19 mouse cellular contexts compared by ENCODE assay signal in genomic region chr6:10425506-10425905, GRCm38 (mm10).
DNase-seq lines count a peak whose midpoint lies in the region; ATAC-seq and TF ChIP-seq lines count a peak whose summit lies in the region.
"Had no signal": no experiment of that assay in that cellular context is flagged by ENCODE, and none has a peak within 500 bp of the region (broad histone marks: within the 10 kb centered on the region; RNA-seq: fewer than 3 reads in every experiment).

No protein-coding gene starts in this region.

- no peak for ATAC-seq in kidney, embryonic 15.5 days (replicated peaks; ENCODE audit: low FRiP score)
- no peak for ATAC-seq in midbrain, embryonic 14.5 days (ENCODE audit: low FRiP score, low TSS enrichment)
- ATAC-seq in midbrain, postnatal 0 days (ENCODE audit: low FRiP score), result no peak
- ATAC-seq: forebrain, embryonic 15.5 days; hindbrain, embryonic 16.5 days; intestine, postnatal 0 days; midbrain, embryonic 15.5 days had no signal

- H3K36me3 ChIP-seq in kidney, adult 2 months (ENCODE audit: control insufficient read depth, insufficient read depth, low read length), result no peaks in the 10 kb centered on the region
- no peaks in the 10 kb centered on the region for H3K36me3 ChIP-seq in kidney, embryonic 15.5 days
- H3K36me3 ChIP-seq in midbrain, embryonic 14.5 days (ENCODE audit: control insufficient read depth, insufficient read depth, low read length), result no peaks in the 10 kb centered on the region
- no peaks in the 10 kb centered on the region for H3K36me3 ChIP-seq in midbrain, postnatal 0 days (ENCODE audit: insufficient read depth, low read length)
- H3K36me3 ChIP-seq in heart, embryonic 10.5 days, result no peaks in the 10 kb centered on the region
- H3K36me3 ChIP-seq: embryonic facial prominence, embryonic 10.5 days; forebrain, embryonic 15.5 days; midbrain, embryonic 15.5 days; neural tube, embryonic 13.5 days had no signal

- TF ChIP-seq CTCF in kidney, adult 2 months (conservative IDR thresholded peaks at IDR 0.05; ENCODE audit: insufficient read depth, insufficient read length, low read depth, low read length), result no peak
- TF ChIP-seq CTCF in midbrain, postnatal 0 days (IDR thresholded peaks at IDR 0.05), result no peak

- no peaks in the 10 kb centered on the region for H3K27me3 ChIP-seq in kidney, adult 2 months (replicated peaks; ENCODE audit: control insufficient read depth, insufficient read depth, low read length)
- no peaks in the 10 kb centered on the region for H3K27me3 ChIP-seq in kidney, embryonic 15.5 days
- no peaks in the 10 kb centered on the region for H3K27me3 ChIP-seq in midbrain, embryonic 14.5 days (ENCODE audit: control insufficient read depth, insufficient read depth, low read length)
- H3K27me3 ChIP-seq in midbrain, postnatal 0 days (ENCODE audit: insufficient read depth, low read length), result no peaks in the 10 kb centered on the region
- H3K27me3 ChIP-seq in heart, embryonic 10.5 days (ENCODE audit: insufficient read depth, poor library complexity, severe bottlenecking), result no peaks in the 10 kb centered on the region
- H3K27me3 ChIP-seq: forebrain, embryonic 15.5 days; midbrain, embryonic 15.5 days; neural tube, embryonic 13.5 days had no signal

- no peak overlapping the region for H3K4me3 ChIP-seq in kidney, adult 2 months (ENCODE audit: insufficient read depth, low read depth, low read length)
- no peak overlapping the region for H3K4me3 ChIP-seq in kidney, embryonic 15.5 days (replicated peaks)
- no peak overlapping the region for H3K4me3 ChIP-seq in midbrain, embryonic 14.5 days (replicated peaks; ENCODE audit: low read depth, low read length)
- H3K4me3 ChIP-seq in midbrain, postnatal 0 days (ENCODE audit: low read depth, low read length), result no peak overlapping the region
- H3K4me3 ChIP-seq in heart, embryonic 10.5 days, result no peak overlapping the region
- H3K4me3 ChIP-seq: embryonic facial prominence, embryonic 10.5 days; forebrain, embryonic 15.5 days; midbrain, embryonic 15.5 days; myocyte; neural tube, embryonic 13.5 days had no signal

- H3K9me3 ChIP-seq in kidney, embryonic 15.5 days (replicated peaks), result no peaks in the 10 kb centered on the region
- H3K9me3 ChIP-seq in midbrain, embryonic 14.5 days (ENCODE audit: control insufficient read depth, low read length), result no peaks in the 10 kb centered on the region
- H3K9me3 ChIP-seq in midbrain, postnatal 0 days (ENCODE audit: low read length), result no peaks in the 10 kb centered on the region
- no peaks in the 10 kb centered on the region for H3K9me3 ChIP-seq in heart, embryonic 10.5 days
- H3K9me3 ChIP-seq: embryonic facial prominence, embryonic 10.5 days; forebrain, embryonic 15.5 days; midbrain, embryonic 15.5 days; neural tube, embryonic 13.5 days had no signal

- H3K27ac ChIP-seq in kidney, adult 2 months (ENCODE audit: insufficient read depth, low read depth, low read length), result no peak overlapping the region
- no peak overlapping the region for H3K27ac ChIP-seq in kidney, embryonic 15.5 days
- H3K27ac ChIP-seq in midbrain, embryonic 14.5 days (replicated peaks; ENCODE audit: low read depth, low read length), result no peak overlapping the region
- H3K27ac ChIP-seq in midbrain, postnatal 0 days (ENCODE audit: low read depth, low read length), result no peak overlapping the region
- H3K27ac ChIP-seq in heart, embryonic 10.5 days, result no peak overlapping the region
- H3K27ac ChIP-seq: embryonic facial prominence, embryonic 10.5 days; forebrain, embryonic 15.5 days; midbrain, embryonic 15.5 days; neural tube, embryonic 13.5 days had no signal

- H3K9ac ChIP-seq in kidney, embryonic 15.5 days, result no peak overlapping the region
- H3K9ac ChIP-seq in midbrain, embryonic 14.5 days (replicated peaks; ENCODE audit: low read length), result no peak overlapping the region
- H3K9ac ChIP-seq in midbrain, postnatal 0 days (replicated peaks; ENCODE audit: low read length, poor library complexity, severe bottlenecking), result no peak overlapping the region
- H3K9ac ChIP-seq: forebrain, embryonic 15.5 days; midbrain, embryonic 15.5 days; neural tube, embryonic 13.5 days had no signal

- DNase-seq in kidney, adult 2 months, result peak; percentile 10
- DNase-seq in midbrain, embryonic 14.5 days, result peak; percentile 8
- DNase-seq in midbrain, postnatal 0 days (ENCODE audit: low spot score), result no peak
- peak; percentile 19 for DNase-seq in R1 (ENCODE audit: low read depth, low spot score)
- no peak for DNase-seq in yolk sac, embryonic 10.5 days (ENCODE audit: low spot score)
- DNase-seq in heart, embryonic 10.5 days (ENCODE audit: low spot score), result no peak
- DNase-seq: adrenal gland, postnatal 36 days; cerebellum, adult 2 months; layer of hippocampus, postnatal 36 days; lung, postnatal 4 days had no signal

- TF ChIP-seq POLR2A in kidney, adult 2 months (IDR thresholded peaks at IDR 0.05; ENCODE audit: low read depth, low read length), result no peak

- 65% methylated on average over 2 of the region's 2 CpGs for WGBS in kidney, adult 2 months
- 73% methylated on average over 2 of the region's 2 CpGs for WGBS in kidney, embryonic 15.5 days
- WGBS in midbrain, embryonic 14.5 days, result 84% methylated on average over 2 of the region's 2 CpGs
- 88% methylated on average over 2 of the region's 2 CpGs for WGBS in midbrain, postnatal 0 days
- 79% methylated on average over 2 of the region's 2 CpGs for WGBS in heart, embryonic 10.5 days

- H3K4me1 ChIP-seq in kidney, adult 2 months (ENCODE audit: control insufficient read depth, insufficient read depth, low read length), result no peaks in the 10 kb centered on the region
- no peaks in the 10 kb centered on the region for H3K4me1 ChIP-seq in kidney, embryonic 15.5 days
- no peaks in the 10 kb centered on the region for H3K4me1 ChIP-seq in midbrain, embryonic 14.5 days (ENCODE audit: control insufficient read depth, insufficient read depth, low read length)
- no peaks in the 10 kb centered on the region for H3K4me1 ChIP-seq in midbrain, postnatal 0 days (ENCODE audit: insufficient read depth, low read length)
- no peaks in the 10 kb centered on the region for H3K4me1 ChIP-seq in heart, embryonic 10.5 days
- H3K4me1 ChIP-seq: embryonic facial prominence, embryonic 10.5 days; forebrain, embryonic 15.5 days; midbrain, embryonic 15.5 days; neural tube, embryonic 13.5 days had no signal

- H3K4me2 ChIP-seq in kidney, embryonic 15.5 days, result no peak overlapping the region
- no peak overlapping the region for H3K4me2 ChIP-seq in midbrain, embryonic 14.5 days (ENCODE audit: low read length)
- H3K4me2 ChIP-seq in midbrain, postnatal 0 days (ENCODE audit: low read depth, low read length, poor library complexity, severe bottlenecking), result no peak overlapping the region
- H3K4me2 ChIP-seq: forebrain, embryonic 15.5 days; heart, embryonic 11.5 days; midbrain, embryonic 15.5 days; neural tube, embryonic 13.5 days had no signal

Comparison
In these comparisons a context has a peak if more than half of its experiments do, and no peak if none do; other contexts are left out.
1. DNase-seq: peak in kidney, adult 2 months (single experiment), midbrain, embryonic 14.5 days (single experiment) and R1 (single experiment); none in midbrain, postnatal 0 days (single experiment), yolk sac, embryonic 10.5 days (single experiment) and heart, embryonic 10.5 days (single experiment).